Mouse (Mus musculus) embryo, embryonic 11.5 days (tissue): ENCODE data around the gene Prkn.
A peak's percentile ranks its signal among the peaks of the same experiment; 100 is the strongest.

ENCODE experiments used
- DNase-seq: peaks from one replicate; pipeline ENCODE4 v3.0.0-alpha.2; 2012; ENCODE audit warnings: low read depth, low spot score

Prkn gene

GRCm38 (mm10) chr17:11516165-11516564 is 676.0 kb downstream of the Prkn start:
- no peak for DNase-seq

DNA sequence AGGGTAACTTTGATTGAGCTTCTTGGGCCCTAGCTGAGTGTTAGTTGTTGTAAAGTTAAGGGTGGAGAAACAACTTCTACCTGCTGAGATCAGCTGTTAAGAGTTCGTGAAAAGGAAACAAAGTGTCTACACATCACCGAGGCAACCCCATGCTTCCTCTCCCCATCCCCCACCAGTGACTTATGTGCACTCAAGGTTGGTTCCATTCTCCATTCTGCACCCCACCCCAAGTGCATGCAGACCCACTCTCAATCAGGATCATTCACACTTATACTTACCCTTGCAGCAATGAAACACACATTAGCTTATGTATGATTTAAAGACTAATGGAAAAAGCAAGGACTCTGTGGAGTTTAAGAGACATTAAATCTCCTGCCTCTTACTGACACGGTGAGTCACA is 691.9 kb downstream of the Prkn start:
- DNase-seq = no peak

- DNase-seq = no peak
These were observed 692.6 kb downstream of the Prkn start for GRCm38 (mm10) chr17:11532748-11533147.

- no peak for DNase-seq
These were observed 693.7 kb downstream of the Prkn start for GRCm38 (mm10) chr17:11533835-11534234.

GRCm38 (mm10) chr17:11538826-11539225 is 698.6 kb downstream of the Prkn start:
- no peak for DNase-seq

DNA sequence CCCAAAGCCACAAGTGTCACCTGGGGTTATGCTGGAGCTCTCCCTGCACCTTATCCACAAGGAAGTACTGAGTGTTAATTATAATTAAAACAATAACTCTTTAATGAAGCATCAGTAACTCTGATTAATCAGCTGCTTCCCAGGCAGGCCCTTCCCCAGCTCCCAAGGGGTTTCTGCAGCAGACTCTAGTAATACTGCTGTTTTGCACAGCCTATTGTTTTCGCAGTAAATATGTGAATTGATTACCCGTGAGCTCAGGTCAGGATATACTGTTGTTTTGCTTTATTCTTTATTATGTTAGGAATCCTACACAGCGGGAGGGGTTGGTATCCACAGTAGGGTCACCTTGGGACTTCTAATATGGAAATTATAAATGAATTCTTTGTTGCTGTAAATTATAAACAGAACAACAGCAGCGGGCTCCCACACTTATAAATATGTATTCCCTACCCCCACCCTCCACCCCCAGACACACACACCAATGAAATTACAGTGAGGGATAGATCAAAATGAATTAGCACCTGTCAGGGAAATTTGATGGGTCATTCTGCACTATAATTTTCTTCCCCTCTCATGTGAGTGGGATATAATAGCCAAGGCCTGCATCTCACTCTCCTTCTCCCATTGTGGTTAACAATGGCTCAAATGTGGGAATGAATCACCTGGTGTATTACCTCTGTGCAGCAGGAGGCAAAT is 701.9 kb downstream of the Prkn start:
- DNase-seq = no peak

- DNase-seq = no peak
These were observed 710.4 kb downstream of the Prkn start for GRCm38 (mm10) chr17:11550562-11550961.

DNA sequence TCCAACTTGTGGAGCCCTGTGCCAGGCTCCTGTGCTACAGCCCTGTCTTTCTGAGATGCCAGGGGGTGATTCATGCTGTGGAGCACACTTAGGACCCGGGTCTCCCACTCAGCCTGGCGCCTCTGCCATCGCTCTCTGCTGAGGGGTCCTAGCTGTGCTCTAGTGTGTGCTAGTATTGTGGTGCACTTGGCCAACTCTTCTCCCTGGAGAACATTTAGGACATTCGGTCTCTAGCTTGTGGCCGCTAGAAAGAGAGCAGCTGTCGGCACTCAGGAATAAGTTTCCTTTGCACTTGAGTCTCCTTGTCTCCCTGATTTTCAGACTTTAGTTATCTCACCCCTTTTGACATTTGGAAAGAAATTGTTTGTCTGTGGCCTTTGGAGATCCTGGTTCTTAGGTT is 725.5 kb downstream of the Prkn start:
- no peak for DNase-seq

GRCm38 (mm10) chr17:11570392-11570791 is 730.2 kb downstream of the Prkn start:
- no peak for DNase-seq

DNA sequence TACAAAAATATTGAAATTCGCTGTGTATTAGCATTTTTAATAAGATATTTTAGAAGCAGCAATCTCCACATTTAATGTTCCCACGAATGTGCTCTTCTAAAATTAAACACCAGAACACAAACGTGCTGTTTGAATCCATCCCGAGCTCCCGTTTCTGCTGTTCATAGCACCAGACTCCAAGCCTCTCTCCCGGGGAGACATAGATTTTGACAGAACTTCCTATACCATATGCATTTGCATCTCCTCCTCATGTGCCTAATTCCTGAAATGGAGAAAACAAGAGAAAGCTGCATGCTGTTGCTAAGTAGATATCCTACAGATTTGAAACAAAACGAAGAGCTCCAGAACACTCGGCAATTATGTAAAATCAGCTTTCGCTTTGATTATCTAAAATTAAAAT is 733.5 kb downstream of the Prkn start:
- DNase-seq = no peak

DNA sequence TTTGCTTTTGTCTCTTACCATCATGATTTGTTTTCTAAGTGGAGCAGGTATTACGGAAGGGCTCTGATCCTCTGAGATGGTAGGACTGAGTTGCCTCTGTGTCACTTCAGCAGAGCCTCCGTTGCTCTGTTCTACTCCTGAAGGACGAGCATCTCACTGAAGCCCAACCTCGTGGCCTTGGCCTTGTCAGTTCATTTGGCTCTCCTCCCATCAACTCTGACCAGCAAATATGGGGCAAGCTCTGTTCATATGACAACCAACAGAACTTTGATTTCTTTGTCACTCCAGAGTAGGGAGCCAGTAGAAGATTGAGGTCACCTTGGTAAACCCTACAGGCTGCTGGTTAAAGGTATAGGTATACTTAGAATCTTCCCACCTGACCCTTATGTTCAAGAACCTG is 745.3 kb downstream of the Prkn start:
- DNase-seq = no peak

- DNase-seq = no peak
These were observed 767.7 kb downstream of the Prkn start for GRCm38 (mm10) chr17:11607931-11608330.

GRCm38 (mm10) chr17:11611459-11611858 is 771.3 kb downstream of the Prkn start:
- DNase-seq = peak; percentile 40

GRCm38 (mm10) chr17:11612801-11613531 is 772.8 kb downstream of the Prkn start:
- no peak for DNase-seq

DNA sequence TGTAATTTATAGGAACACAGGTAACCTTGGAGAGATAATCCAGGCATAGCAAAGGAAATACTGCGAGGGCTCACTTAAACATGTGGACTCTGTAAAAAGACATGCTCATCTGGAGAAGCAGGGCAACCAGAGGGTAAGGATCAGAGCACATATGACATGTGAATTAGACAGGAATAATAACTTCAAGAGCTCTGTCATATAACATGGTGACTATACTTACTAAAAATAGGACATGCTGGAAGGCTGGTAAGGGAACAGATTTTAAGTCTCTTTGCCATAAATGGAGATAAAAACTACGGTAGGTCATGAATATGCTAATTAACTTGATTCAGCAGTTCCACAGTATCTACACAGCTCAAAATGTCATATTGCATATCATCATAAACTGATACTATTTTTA is 777.4 kb downstream of the Prkn start:
- no peak for DNase-seq

DNA sequence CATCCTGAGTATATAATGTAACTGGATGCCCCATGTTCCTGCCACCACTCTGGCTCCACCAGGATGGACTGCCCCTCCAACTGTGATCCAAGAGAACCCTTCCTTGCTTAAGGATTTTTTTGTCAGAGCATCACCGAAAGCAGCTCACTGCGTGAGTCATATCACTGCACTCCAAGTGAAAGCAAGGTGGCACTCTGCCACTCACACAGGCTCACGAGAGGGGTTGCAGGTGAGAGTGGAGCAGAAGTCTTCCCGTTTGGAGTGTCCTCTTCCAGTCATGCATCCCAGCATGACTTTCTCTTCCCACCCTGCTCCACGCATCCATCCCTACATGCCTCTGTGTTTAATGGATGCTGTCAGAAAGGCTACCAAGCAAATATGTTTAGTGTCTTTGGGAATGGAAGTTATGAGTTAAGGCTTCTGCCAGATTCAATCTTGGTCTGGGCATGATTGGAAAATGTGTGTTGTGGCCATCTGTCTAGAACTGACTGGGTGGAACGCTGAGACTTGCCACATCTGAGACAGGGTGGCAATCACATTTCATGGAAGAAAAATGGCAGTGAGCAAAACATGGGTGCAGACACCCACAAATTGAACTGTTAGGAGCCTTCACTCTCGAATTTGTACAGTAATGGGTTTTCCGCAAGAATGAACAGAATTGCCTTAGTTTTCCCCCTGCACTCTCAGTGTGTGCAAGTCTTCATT is 778.9 kb downstream of the Prkn start:
- DNase-seq = no peak

DNA sequence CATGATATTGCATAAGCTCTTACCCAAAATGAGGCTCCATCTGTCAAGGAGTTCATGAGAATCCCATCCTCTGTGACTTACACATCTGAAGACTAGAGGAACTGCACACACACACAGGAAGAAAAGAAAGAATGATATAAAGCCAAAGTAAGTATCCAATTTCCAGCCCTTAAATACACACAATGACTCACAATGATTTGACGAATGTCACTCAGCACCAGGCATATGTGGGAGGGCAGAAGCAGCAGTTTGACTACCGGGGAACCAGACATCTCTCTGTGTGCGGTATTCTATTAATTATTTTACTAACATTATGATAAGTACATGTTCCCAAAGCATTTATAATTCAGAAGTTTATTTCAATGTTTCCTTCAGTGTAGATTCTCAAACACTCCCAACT is 780.6 kb downstream of the Prkn start:
- no peak for DNase-seq

DNA sequence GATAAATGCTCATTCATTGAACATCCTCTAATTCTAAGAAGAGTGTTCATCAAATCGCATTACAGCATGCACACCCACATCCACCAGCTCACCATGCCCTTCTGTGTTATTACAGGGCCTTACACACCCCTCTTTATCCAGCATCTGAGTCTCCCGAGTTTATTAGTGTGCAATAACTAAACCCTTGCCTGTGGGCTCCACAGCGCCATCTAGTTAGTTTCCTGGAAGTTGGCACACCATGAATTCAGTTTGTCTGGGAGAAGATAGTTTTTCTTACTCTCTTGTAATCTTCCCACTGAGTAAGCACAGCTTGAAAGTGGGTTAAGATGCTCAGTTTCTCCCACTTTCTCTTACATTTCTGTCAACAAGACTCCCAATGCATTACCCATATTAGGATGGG is 781.3 kb downstream of the Prkn start:
- no peak for DNase-seq

GRCm38 (mm10) chr17:11626306-11626705 is 786.1 kb downstream of the Prkn start:
- DNase-seq = no peak

DNA sequence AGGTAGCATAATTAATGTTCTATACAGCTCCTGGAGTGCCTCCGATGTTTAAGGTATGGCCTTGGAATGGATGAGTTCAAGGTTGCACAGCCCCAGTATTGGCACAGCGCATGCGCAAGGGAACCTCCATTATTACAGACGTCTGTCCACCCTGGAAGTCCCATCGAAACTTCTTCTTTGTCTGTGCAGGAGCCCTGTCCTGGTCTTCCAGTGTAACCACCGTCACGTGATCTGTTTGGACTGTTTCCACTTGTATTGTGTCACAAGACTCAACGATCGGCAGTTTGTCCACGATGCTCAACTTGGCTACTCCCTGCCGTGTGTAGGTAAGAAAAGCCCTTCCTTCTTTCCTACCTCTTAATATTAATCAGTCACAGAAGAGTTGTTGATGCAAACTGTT is 794.9 kb downstream of the Prkn start:
- DNase-seq = no peak

- DNase-seq = no peak
These were observed 797.5 kb downstream of the Prkn start for GRCm38 (mm10) chr17:11637642-11638041.

- DNase-seq = no peak
These were observed 798.3 kb downstream of the Prkn start for GRCm38 (mm10) chr17:11638451-11638850.

GRCm38 (mm10) chr17:11639786-11640185 is 799.6 kb downstream of the Prkn start:
- DNase-seq = no peak
